Mouse (Mus musculus) hindbrain, embryonic 11.5 days (tissue): ENCODE data around the gene Cox19. TPM values are rescaled to one million over a fixed set of nuclear protein-coding genes. Genes with fewer than 3 reads are reported as not detected.
A peak's percentile ranks its signal among the peaks of the same experiment; 100 is the strongest.

ENCODE experiments used
- ATAC-seq: fragments of 200-750 bp; cut with Nextera tagmentation; 2 replicates; pipeline ENCODE4 v1.8.0; 2017; ENCODE audit warnings: mild to moderate bottlenecking, moderate TSS enrichment, moderate library complexity; ENCODE audit not compliant: low FRiP score
- DNase-seq: peaks from one replicate; pipeline ENCODE4 v3.0.0-alpha.2; 2015; ENCODE audit warnings: low spot score
- H3K27ac ChIP-seq: fragments of 300-500 bp; sonication (generic); 2 replicates; pipeline ENCODE4 v1.5.1; 2014; ENCODE audit warnings: mild to moderate bottlenecking, low read depth, low read length
- H3K27me3 ChIP-seq: fragments of 300-500 bp; sonication (generic); 2 replicates; pipeline ENCODE4 v1.6.1; 2014; ENCODE audit warnings: mild to moderate bottlenecking, low read length, moderate library complexity, mixed read lengths; ENCODE audit not compliant: control insufficient read depth, insufficient read depth
- H3K36me3 ChIP-seq: fragments of 300-500 bp; sonication (generic); 2 replicates; pipeline ENCODE4 v1.6.1; 2014; ENCODE audit warnings: mild to moderate bottlenecking, low read length, moderate library complexity, mixed read lengths; ENCODE audit not compliant: control insufficient read depth, insufficient read depth
- H3K4me1 ChIP-seq: fragments of 300-500 bp; sonication (generic); replicated peaks from 2 replicates; pipeline ENCODE4 v1.6.1; 2014; ENCODE audit warnings: low read length, mixed read lengths; ENCODE audit not compliant: control insufficient read depth, insufficient read depth
- H3K4me2 ChIP-seq: fragments of 300-500 bp; sonication (generic); replicated peaks from 2 replicates; pipeline ENCODE4 v1.6.1; 2014; ENCODE audit warnings: mild to moderate bottlenecking, low read depth, low read length
- H3K4me3 ChIP-seq: fragments of 300-500 bp; sonication (generic); 2 replicates; pipeline ENCODE4 v1.5.1; 2014; ENCODE audit warnings: low read depth, low read length
- H3K9ac ChIP-seq: fragments of 300-500 bp; sonication (generic); 2 replicates; pipeline ENCODE4 v1.6.1; 2014; ENCODE audit warnings: low read depth, low read length
- H3K9me3 ChIP-seq: fragments of 300-500 bp; sonication (generic); 2 replicates; pipeline ENCODE4 v1.6.1; 2016; ENCODE audit warnings: low read length; ENCODE audit not compliant: control insufficient read depth
- WGBS: fragments of 180-500 bp; shearing (Covaris S2); extraction: QIAGEN DNeasy Blood & Tissue Kit; methylation state at CpG from one replicate; pipeline ENCODE4 v1.1.7; 2014; 5-methylcytosine and 5-hydroxymethylcytosine counted together
- polyA plus RNA-seq: library from polyadenylated mRNA; unstranded; fragments of >200 nt; fragmentation: Nextera tagmentation; extraction: Ambion mirVana; gene quantifications from 2 replicates; pipeline ENCODE4 v1.2.1, GENCODE M21; 2014

Gene Cox19
- polyA plus RNA-seq, 1 experiment from 2014 or later = 127 TPM

- Histone ChIP-seq H3K4me1 (no peaks in the 10 kb centered on the region), H3K4me2 (no peak overlapping the region), H3K9ac (no peak overlapping the region), H3K9me3 (no peaks in the 10 kb centered on the region), H3K36me3 (peaks cover 5% of the 10 kb centered on the region; the same call in 1 of the 2 replicates), H3K4me3 (no peak overlapping the region), H3K27me3 (no peaks in the 10 kb centered on the region), H3K27ac (no peak overlapping the region)
- 82% methylated on average over 8 of the region's 8 CpGs for whole genome bisulfite sequencing
- ATAC-seq = no peak
- no peak for DNase-seq
Measured at GRCm38 (mm10) chr5:139332590-139333272, 18.5 kb downstream of the Cox19 start.

DNA sequence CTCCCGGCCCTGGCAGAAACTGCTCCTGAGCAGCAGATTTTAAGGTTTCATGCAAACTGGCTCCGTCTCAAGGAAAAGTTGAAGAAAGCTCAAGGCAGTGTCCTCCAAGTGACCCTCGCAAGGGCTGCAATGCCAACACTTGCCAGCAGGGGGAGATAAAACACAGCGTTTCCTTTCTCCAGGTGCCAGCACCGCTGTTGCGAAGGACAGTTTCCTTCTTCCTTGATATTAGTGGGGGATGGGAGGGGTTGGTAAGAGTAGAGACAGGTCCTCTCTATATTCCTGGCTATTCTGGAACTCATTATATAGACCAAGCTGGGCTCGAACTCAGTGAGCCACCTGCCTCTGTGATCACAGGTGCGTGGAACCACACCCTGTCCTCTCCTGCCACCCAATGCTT is 19.5 kb downstream of the Cox19 start:
- H3K27me3 ChIP-seq = no peaks in the 10 kb centered on the region
- ATAC-seq (peak; percentile 31), DNase-seq (peak; percentile 90)
- no peak overlapping the region for H3K4me2 ChIP-seq
- no peak overlapping the region for H3K4me3 ChIP-seq
- peaks cover 4% of the 10 kb centered on the region; the same call in 1 of the 2 replicates for H3K36me3 ChIP-seq
- H3K27ac ChIP-seq = no peak overlapping the region
- no peaks in the 10 kb centered on the region for H3K4me1 ChIP-seq
- H3K9ac ChIP-seq = no peak overlapping the region
- H3K9me3 ChIP-seq = no peaks in the 10 kb centered on the region
- WGBS = 22% methylated on average over 8 of the region's 8 CpGs

DNA sequence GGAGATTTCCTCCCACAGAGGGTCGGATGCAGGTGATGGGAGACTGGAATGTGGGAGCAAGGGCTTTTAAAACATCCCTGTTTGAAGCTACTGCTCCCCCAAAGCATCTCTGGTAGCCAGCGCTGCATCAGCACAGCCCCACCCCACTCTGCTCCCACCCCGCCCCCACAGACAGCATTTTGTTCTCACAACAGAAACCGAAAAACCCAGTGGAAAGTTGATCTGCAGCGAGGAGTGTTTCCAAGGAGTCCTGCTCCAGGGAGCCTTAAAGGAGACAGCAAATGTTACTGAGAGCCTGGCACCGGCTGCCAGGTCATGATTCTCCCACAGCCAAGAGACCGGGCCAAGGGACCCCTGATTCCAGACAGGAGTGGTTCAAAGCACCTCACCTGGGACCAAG is 20.5 kb downstream of the Cox19 start:
- no peaks in the 10 kb centered on the region for H3K36me3 ChIP-seq
- no peaks in the 10 kb centered on the region for H3K9me3 ChIP-seq
- H3K9ac ChIP-seq = no peak overlapping the region
- H3K27me3 ChIP-seq = peaks cover 4% of the 10 kb centered on the region
- no peak overlapping the region for H3K4me3 ChIP-seq
- ATAC-seq (no peak), DNase-seq (no peak)
- no peak overlapping the region for H3K27ac ChIP-seq
- H3K4me2 ChIP-seq = no peak overlapping the region
- 76% methylated on average over 7 of the region's 7 CpGs for WGBS
- no peaks in the 10 kb centered on the region for H3K4me1 ChIP-seq

DNA sequence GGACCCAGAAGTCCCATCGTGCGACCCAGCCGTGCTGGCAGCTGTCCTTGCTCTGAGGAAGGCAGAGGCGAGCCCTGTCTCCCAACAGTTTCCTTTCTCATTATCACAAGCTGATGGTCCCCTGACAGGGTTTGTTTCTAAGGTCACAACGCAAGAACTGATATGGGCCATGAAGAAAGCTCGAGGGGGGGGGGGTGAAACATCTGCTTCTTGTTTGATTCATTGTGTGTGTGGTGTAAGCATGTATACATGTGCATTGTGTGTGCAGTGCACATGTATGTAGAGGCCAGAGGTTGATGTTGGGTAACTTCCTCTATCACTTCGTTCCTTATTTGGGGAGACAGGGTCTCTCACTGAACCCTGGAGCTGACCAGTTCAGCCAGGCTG is 23.6 kb downstream of the Cox19 start:
- no peak for ATAC-seq
- no peak overlapping the region for H3K9ac ChIP-seq
- H3K27me3 ChIP-seq = peaks cover 27% of the 10 kb centered on the region
- no peak overlapping the region for H3K27ac ChIP-seq
- H3K4me3 ChIP-seq = no peak overlapping the region
- no peaks in the 10 kb centered on the region for H3K36me3 ChIP-seq
- H3K4me2 ChIP-seq = no peak overlapping the region
- 0 out of 2 replicates have a peak, but pooled peaks cover 5% of the 10 kb centered on the region for H3K4me1 ChIP-seq
- WGBS = 67% methylated on average over 7 of the region's 7 CpGs
- no peak for DNase-seq
- no peaks in the 10 kb centered on the region for H3K9me3 ChIP-seq

DNA sequence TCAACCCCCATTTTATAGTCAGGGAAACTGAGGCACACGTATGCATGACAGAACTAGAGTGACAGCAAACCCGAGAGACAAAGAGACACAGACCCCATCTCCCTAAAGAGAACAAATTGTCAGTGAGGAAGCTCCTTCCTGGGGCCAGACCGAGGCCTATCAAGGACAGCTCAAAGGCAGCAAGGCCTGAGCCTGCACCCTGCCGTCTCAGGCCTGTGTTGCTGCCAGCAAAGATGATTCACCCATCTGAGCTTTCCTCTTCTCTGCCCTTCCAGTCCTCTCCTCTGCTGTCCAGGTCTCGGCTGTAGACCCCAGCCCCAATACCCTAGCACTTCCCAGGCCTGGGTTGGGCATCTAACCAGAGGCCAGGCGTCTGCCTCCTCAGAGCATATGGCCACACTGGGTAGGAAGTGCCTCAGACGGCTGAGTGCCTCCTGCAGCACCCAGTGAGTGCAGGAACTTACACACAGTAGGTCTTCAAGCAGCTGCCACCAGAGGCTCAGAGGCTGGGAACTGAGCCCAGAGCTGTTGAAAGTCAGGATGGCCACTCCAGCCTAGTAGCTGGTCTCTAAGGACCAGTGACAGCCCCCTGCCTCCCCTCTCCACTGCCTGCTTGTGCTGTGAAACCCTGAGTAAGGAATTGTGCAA is 24.1 kb downstream of the Cox19 start:
- Histone ChIP-seq H3K27me3 (peaks cover 27% of the 10 kb centered on the region), H3K27ac (no peak overlapping the region), H3K9me3 (no peaks in the 10 kb centered on the region), H3K36me3 (no peaks in the 10 kb centered on the region), H3K4me2 (no peak overlapping the region), H3K9ac (no peak overlapping the region), H3K4me3 (no peak overlapping the region), H3K4me1 (0 out of 2 replicates have a peak, but pooled peaks cover 5% of the 10 kb centered on the region)
- 68% methylated on average over 7 of the region's 7 CpGs for WGBS
- ATAC-seq = no peak
- no peak for DNase-seq

GRCm38 (mm10) chr5:139326111-139326696 is 25.0 kb downstream of the Cox19 start:
- Histone ChIP-seq H3K4me2 (no peak overlapping the region), H3K36me3 (no peaks in the 10 kb centered on the region), H3K9me3 (no peaks in the 10 kb centered on the region), H3K9ac (no peak overlapping the region), H3K27me3 (peaks cover 27% of the 10 kb centered on the region), H3K27ac (no peak overlapping the region), H3K4me1 (0 out of 2 replicates have a peak, but pooled peaks cover 5% of the 10 kb centered on the region), H3K4me3 (no peak overlapping the region)
- WGBS = 72% methylated on average over 13 of the region's 13 CpGs
- DNase-seq (no peak), ATAC-seq (no peak)

- Histone ChIP-seq H3K4me1 (0 out of 2 replicates have a peak, but pooled peaks cover 5% of the 10 kb centered on the region), H3K9ac (peak within 1 kb of the TSS; percentile 61), H3K4me3 (peak within 1 kb of the TSS; percentile 60), H3K27me3 (peaks cover 27% of the 10 kb centered on the region), H3K27ac (no peak within 1 kb of the TSS), H3K9me3 (no peaks in the 10 kb centered on the region), H3K4me2 (peak within 1 kb of the TSS; percentile 98), H3K36me3 (no peaks in the 10 kb centered on the region)
- whole genome bisulfite sequencing = 4% methylated on average over 52 of the region's 61 CpGs
- peak; percentile 75 for DNase-seq
- ATAC-seq = peak; percentile 67
Measured at GRCm38 (mm10) chr5:139325395-139325966, 25.7 kb downstream of the Cox19 start, which contains the start of gene Adap1. Gene Adap1 (minus strand): TSS chr5:139325622.

DNA sequence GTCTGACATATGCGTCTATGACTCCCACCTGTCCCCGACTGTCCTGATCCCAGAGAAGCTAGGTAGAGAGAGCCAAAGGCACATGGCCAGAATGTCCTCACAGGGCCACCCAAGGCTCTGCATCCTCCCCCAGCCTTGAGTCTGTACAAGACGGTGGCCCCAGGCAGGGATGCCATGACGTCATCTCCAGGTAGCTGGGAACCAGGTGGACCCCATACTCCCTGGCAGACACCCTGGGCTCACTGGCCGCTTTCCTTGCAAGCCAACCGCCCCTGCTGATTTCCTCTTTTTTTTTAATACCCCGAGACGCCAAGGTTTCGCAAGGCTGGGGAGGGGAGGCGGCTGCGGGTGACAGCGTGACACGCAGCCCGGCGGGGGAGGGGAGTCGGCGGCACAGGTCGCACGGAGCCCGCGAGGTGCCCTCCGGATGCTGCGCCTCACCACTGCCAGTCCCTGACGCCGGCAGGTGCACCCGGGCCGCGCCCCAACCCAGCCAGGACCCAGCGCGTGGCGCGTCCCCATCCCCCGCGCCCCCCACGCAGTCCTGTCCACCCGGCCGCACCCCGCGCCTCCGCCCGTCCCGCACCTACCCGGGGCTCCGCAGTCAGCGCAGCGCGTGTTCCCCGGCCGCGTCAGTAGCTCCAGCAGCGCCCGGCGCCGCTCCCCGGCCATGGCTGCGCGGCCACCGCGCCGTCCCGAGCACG is 26.4 kb downstream of the Cox19 start:
- ATAC-seq = peak; percentile 71
- H3K27me3 ChIP-seq = peaks cover 27% of the 10 kb centered on the region

More for the DNA sequence above, 26.4 kb downstream of the Cox19 start:
- Histone ChIP-seq H3K9me3 (no peaks in the 10 kb centered on the region), H3K9ac (peak overlapping the region; percentile 61), H3K4me2 (peak overlapping the region; percentile 98), H3K4me3 (peak overlapping the region; percentile 60), H3K27ac (no peak overlapping the region), H3K36me3 (no peaks in the 10 kb centered on the region), H3K4me1 (0 out of 2 replicates have a peak, but pooled peaks cover 5% of the 10 kb centered on the region)
- WGBS = 3% methylated on average over 37 of the region's 62 CpGs
- DNase-seq = peak; percentile 18
